Mouse (Mus musculus) adrenal gland, postnatal 36 days (tissue): ENCODE measurements around the gene Mapkbp1. TPM values are rescaled to one million over a fixed set of nuclear protein-coding genes. Genes with fewer than 3 reads are reported as not detected.

ENCODE experiments used
- DNase-seq, 2 experiments: peaks; one replicate each; pipeline ENCODE4 v3.0.0; 2021; ENCODE audit warnings: mixed read lengths in 1 of 2
- microRNA-seq: library from miRNA; unstranded; fragments of <30 nt; microRNA quantifications from one replicate; pipeline ENCODE4 v1.2.0, GENCODE M21; 2021
- total RNA-seq, 2 experiments: library from RNA; stranded (reverse); gene quantifications; 2 replicates each; pipeline ENCODE4 v1.2.3; 2021

Mapkbp1 gene
- total RNA-seq, 2 experiments from 2014 or later = 14.7 to 14.8 TPM

DNA sequence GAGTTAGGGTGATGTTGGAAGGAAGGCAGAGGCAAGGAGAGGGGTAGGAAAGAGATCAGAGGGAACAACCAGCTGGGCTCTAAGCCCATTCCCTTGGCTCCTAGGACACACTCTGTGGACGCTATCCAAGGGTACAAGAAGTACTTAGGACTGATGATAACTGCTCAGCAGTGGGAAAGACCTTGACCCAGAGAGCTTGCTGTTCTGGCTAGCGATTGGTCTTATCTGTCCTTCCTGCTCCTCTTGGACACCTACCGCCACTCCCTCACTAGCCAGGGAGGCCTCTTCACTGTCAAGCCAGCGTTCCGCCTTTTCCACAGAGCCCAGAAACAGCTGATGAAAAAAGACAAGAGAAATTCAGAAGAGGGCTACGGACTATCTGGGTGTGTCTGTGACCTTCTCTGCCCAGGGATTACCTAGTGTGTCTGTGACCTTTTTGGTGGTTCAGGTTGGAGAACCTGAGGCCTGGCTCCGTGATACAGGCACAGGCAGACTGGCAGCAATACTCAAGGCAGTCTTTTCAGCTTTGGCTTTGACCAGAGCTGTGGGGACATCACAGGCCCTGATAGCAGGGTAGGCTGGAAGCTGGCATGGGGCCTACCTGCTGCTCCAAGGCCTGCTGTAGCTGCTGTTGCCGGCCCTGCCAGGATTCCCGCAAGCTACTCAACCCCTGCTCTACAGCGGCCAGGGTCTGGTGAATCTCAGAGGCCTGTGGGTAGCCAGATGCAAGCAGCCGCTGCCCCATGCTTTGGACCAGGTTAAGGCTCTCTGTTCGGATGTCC is 82.5 kb downstream of the Mapkbp1 start:
- peak; percentile 52 to 77 for DNase-seq

DNA sequence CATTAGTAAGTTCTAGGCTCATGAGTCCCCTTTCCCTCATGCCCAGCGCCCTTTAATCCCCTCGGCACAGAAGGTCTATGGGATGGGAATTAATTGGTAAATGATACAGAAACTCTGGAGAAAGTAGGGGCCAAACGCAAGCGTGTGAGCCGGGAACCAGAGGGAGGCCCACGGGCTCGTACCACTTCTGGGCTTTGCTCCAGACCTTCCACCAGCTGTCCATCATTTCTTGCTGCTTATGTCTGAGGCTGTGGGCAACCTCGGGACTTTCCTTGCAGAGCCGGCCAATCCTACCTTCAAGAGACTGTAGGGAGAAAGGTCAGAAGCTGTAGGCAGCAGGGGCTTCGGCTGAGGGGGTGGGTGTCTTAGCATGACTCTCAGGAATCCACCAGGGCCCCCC is 83.4 kb downstream of the Mapkbp1 start:
- DNase-seq = no peak

DNA sequence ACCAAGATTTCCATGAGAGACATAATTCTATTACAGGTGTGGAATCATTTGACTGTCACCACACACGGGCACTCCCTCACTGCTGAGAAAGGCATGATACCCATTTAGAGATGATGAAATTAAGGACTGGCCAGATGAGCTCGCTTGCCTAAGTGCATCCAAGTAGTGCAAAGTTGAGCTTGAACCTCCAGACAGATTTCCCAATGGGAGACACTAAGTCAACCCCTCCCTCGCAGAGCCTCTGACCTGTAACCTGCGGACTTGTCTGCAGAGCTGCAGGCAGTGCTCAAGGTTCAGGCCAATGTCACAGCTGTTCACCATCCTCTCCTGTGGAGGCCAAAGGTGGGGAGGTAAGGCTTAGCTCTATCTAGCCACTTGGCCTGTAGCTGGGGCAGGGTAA is 86.3 kb downstream of the Mapkbp1 start:
- DNase-seq = peak in 1 of 2 experiments; percentile 49

DNA sequence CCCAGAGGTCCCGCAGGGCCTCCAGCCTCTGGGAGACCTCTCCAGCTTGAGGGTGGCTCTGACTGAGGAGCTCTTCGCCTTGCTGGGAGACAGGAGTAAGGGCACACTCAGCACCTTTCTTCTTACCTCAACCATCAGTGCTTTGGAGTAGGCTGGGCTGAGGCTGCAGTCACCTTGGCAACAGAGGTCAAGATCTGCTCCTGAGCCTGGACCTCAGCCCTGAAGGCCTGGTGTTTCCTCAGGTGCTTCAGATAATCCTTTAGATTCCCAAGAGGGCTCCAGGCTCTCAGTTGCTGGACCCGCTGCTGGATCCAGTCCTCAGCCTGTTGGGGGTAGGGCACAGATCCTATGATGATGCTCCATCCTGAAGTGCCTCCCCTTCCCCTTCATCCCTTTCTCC is 87.0 kb downstream of the Mapkbp1 start:
- no peak for DNase-seq

DNA sequence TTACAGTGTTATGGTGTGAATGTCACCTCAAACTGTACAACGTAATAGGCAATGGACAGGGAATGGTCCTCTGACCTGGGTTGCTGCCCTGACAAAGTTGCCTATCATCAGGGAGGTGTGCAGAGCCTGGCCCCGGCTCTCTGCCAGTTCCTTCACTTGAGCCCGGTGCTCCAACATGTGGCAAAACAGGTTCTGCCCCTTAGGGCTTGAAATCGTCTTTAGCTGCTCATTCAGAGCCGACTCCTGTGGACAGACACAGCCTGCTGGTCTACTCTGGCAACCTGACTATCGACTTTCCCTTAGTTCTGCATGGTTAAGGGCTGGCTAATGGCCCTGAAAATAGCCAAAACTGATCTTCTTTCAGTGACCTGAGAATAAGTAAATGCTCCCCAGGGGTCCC is 87.7 kb downstream of the Mapkbp1 start:
- DNase-seq = peak in 1 of 2 experiments; percentile 37

DNA sequence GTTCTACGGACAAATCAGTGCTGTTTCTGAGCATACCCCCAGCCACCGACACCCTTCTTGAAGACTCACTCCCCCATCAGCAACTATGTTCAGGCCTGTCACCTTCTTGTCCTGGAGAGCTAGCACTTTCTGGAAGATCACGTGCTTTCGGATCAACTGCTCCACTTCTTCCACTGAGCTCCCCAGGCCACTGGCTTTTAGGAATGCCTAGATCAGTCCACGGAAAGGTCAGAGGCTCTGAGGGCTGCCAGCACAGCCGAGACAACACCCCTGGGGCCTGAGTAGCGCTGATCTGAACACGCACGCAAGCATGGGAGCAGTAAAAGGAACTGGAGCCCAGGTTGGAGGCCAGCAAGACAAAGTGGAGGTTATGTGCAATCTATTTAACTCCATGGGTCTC is 88.2 kb downstream of the Mapkbp1 start:
- DNase-seq = peak in 1 of 2 experiments; percentile 46

DNA sequence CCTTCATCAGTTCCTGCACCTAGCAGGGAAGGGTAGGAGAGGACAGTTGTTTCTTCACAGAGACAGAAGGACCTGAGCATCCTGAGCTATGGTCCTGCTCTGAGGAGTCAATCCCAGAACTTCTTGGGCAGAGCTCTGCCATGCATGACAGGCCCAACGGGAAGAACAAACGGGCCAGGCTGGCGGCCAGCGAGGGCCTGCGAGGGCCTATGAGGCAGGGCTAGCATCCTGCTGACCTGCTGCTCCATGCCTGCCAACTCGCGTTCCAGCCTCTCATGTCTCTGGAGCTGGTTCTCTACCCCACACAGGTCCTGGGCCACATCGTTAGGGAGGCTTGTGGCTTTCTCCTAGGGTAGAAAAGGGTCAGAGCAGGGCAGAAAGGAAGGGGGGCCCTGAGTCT is 89.7 kb downstream of the Mapkbp1 start:
- no peak for DNase-seq

DNA sequence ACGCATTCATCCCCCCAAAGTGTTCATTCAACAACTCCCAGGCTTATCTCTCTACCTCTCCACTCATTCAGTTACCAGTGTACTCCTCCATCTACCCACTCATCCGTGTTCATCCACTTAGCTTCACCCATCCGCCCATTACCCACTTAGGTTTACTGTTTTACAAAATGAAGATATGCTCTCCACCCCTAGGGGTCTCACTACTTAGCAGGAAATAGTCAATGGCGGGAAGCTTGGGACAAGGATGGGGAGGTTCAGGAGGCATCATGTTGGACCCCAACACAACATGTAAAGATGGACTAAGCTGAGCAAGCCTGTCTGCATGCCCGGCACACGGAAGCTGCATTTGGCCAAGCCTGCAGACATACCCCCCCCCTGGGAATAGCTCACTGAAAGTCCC is 92.1 kb downstream of the Mapkbp1 start:
- DNase-seq = no peak

DNA sequence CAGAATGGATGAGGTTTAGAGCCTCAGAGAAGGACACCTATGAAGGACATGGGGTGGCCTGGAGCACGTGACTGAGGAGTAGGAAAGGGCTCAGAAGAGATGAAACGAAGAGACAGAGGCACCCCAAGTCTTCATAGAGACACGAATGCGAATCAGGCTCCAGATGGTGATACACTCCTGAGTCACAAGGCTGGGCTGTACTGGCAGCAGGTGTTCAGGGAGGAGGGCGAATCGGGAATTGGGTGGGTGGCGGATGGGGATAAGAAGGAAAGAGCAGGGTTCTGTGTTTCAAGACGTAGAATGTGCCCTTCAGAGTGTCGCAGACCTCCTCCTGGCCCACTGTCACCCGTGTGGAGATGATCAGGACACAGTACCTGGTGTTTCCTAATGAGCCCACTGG is 92.7 kb downstream of the Mapkbp1 start:
- DNase-seq = no peak

DNA sequence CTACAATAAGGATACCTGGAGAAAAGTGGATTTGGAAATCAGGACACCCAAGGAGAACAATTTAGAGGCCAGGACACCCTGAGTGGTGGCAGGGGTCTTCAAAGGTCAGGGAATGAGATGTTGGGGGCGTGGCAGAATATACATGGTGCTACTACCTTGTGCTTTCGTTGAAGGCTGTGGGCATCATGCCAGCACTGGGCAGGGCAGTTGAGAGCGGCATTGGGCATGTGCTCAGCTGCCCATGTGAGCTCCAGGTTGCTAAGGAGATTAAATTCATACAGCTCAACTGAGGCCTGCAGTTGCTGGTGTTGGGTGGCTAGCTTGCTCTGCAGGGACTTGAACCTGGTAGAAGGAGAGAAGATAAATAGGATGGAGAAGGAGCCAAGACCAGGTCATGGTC is 93.7 kb downstream of the Mapkbp1 start:
- DNase-seq = peak; percentile 22 to 62

DNA sequence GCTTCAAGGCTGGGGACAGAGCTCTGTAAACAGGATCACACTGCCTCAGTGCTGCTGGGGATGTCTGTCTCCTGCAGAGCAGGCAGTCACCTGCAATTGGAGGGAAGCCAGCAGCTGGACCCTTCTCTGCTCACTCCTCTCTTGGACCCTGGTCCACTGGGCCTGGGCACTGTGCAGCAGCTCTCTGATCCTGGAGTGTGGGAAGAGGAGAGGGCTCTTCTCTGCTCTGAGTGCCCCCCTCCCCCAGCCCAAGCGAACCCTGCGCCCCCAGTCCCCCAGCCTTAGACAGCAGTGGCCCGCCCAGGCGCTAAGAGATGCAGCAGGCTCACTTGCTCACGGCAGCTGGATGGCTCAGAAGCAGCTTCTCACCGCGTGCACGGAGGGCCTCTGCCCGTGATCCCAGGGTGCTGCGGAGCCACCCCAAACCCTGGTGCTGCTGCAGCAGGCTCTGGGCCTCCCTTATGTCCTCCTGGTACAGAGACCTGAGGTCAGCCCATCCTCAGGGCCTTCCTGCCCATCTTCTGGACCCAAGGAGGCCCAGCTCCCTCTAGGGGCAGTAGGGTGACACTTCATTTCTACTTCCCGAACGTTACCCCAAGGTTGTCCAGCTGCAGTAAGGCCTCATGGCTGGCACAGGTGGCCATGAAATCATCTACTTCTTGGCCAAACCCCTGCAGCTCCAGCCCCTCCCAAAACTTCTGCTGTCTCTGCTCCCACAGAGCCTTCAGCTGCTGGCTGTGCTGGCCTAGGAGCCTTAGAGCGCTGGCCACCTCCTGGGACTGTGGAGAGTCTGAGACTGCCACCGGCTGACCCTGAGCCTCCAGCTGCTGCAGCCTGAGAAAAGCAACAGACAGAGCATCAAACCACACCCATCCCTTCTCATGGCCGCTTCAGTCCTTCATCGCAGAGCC is 96.3 kb downstream of the Mapkbp1 start:
- DNase-seq = peak; percentile 49 to 66

DNA sequence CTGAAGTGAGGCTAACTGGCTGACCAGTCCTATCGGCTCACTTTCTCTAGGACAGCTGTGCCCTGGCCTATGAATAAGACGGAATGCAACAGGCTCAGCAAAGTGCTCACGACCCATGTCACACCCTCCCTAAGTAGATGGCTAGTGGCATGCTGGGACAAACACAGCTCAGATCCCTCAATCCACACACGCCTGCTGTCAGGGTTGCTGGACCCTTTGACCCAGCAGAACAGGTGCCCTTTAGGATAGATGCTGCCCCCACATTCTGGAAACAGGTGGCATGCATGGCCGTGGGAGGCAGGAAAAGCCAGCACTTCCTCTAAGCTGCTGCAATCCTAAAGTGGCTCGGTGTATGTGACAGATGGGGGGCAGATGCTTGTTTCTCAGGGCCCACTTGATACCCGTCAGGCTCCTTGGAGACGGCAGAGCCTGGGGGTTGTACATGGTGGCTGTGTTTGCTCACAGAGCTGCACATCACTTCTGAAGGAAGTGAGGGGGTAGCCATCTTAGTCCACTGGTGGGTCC is 97.0 kb downstream of the Mapkbp1 start:
- no peak for DNase-seq

DNA sequence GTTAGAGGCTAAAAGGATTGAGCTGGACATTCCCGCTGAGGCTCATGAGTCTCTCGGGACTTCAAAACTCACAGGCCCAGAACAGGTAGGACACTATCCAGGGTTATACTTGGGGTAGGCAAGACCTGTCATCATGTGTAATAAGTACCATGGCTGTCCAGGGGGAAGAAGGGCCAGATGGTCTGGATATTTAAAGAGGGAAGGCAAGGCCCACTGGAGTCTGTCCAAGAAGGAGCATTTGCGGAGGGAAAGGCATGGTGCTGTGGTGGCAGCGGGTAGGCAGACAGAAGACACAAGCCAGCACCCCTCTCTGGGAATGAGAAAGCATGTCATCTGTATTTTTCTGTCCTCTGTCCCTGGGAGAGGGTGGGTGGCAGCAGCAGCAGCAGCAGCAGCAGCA is 101.6 kb downstream of the Mapkbp1 start:
- no peak for DNase-seq

DNA sequence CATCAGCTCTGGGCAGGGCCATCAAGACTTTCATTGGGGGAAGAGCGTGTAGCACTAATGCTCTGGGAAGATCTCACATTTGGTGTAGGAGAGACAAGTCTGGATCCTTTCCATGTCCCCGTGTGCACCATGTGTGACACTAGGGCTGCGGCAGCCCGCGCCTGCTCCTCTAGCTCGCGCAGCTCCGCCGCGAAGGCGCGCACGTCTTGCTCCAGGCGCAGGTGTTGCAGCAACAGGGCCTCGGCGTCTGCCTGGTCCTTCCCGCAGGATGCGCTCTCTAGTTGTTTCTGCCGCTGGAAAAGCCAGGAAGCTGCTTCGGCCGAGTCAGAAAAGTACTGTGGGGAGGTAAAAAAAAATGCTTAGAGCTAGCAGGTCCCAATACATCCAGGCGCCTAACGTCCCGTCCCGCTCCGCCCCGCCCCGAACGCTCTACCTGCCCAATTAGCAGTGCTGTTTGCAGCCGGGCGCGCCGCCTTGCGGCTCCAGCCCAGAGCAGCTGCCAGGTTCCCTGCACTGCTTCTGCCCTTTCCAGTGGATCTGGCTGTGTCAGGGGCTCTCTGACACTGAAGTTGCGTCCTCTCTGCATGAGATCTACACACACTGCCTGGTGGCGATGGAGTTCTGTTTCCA is 103.7 kb downstream of the Mapkbp1 start:
- DNase-seq = peak; percentile 63 to 74

Small RNA genes lying within 50 kb of the gene (microRNA-seq; reads per million reads assigned to microRNA genes)
- gene Mir7665 = 0.75 reads per million

Other genes starting within 250 kb of the Mapkbp1 start
- 1 to 10 TPM; 3.0 to 3.2 TPM for gene Itpka, start 230.4 kb upstream of the Mapkbp1 start, total RNA-seq
- gene Ltk, start 212.3 kb upstream of the Mapkbp1 start, total RNA-seq = under 1 TPM; 0.79 to 0.86 TPM
- 10 to 100 TPM; 13.4 to 17.8 TPM for gene Rpap1, start 185.2 kb upstream of the Mapkbp1 start, total RNA-seq
- gene Tyro3, start 175.0 kb upstream of the Mapkbp1 start, total RNA-seq = 1 to 10 TPM; 3.5 to 4.7 TPM
- gene Mga, start 75.5 kb upstream of the Mapkbp1 start, total RNA-seq = 10 to 100 TPM; 46.7 to 47.5 TPM
- 1 to 10 TPM; 7.1 to 9.1 TPM for gene Jmjd7, start 54.8 kb downstream of the Mapkbp1 start, total RNA-seq
- under 1 TPM; 0.72 to 0.89 TPM for gene Gm28042, start 54.8 kb downstream of the Mapkbp1 start, total RNA-seq
- 1 to 10 TPM; 1.9 to 2.3 TPM for gene Pla2g4b, start 60.7 kb downstream of the Mapkbp1 start, total RNA-seq
- gene Ehd4, start 181.9 kb downstream of the Mapkbp1 start, total RNA-seq = 10 to 100 TPM; 44.5 to 48.7 TPM